Mouse (Mus musculus) myocyte (in vitro differentiated cells): ENCODE data around the gene Tfec.

Experiments used
- CEBPB ChIP-seq: IDR thresholded peaks from 2 replicates; pipeline ENCODE4 v1.6.1; 2011; ENCODE audit warnings: mild to moderate bottlenecking, moderate library complexity; ENCODE audit not compliant: poor library complexity, insufficient read depth, severe bottlenecking
- MAX ChIP-seq: IDR thresholded peaks from one replicate; pipeline ENCODE4 v1.6.1; 2011; ENCODE audit warnings: low read depth, mild to moderate bottlenecking, control low read depth
- POLR2A ChIP-seq: IDR thresholded peaks from one replicate; pipeline ENCODE4 v1.6.1; 2011; ENCODE audit warnings: low read depth, mild to moderate bottlenecking, control low read depth, moderate library complexity; ENCODE audit not compliant: insufficient read length
- POLR2AphosphoS2 ChIP-seq: IDR thresholded peaks from one replicate; pipeline ENCODE4 v1.6.1; 2011; ENCODE audit warnings: low read depth, control low read depth; ENCODE audit not compliant: insufficient read length
- REST ChIP-seq: IDR thresholded peaks from one replicate; pipeline ENCODE4 v1.6.1; 2011; ENCODE audit warnings: mild to moderate bottlenecking, control low read depth, moderate library complexity; ENCODE audit not compliant: insufficient read depth, insufficient read length
- SRF ChIP-seq: IDR thresholded peaks from one replicate; pipeline ENCODE4 v1.6.1; 2011; ENCODE audit warnings: low read depth; ENCODE audit not compliant: control insufficient read depth, insufficient read length
- USF1 ChIP-seq: IDR thresholded peaks from one replicate; pipeline ENCODE4 v1.6.1; 2011; ENCODE audit warnings: low read depth, mild to moderate bottlenecking, control low read depth, moderate library complexity

- TF ChIP-seq USF1 (no peak), POLR2A (no peak), POLR2AphosphoS2 (no peak), SRF (no peak), CEBPB (no peak), REST (no peak), MAX (no peak)
These were observed 76.3 kb downstream of the Tfec start for GRCm38 (mm10) chr6:16821985-16822384.
